Mouse (Mus musculus) kidney, postnatal 36 days (tissue): Measurements from ENCODE around the gene Gtf2h2.
A peak's percentile ranks its signal among the peaks of the same experiment; 100 is the strongest.
"Not testable (repeated sequence)": the region's sequence is repeated elsewhere in the genome, so short reads cannot be mapped to it uniquely, and the experiment has no call there.

Source experiments
- DNase-seq, 2 experiments: peaks; one replicate each; pipeline ENCODE4 v3.0.0; 2021 to 2022; ENCODE audit warnings: mixed read lengths in 2 of 2

The Gtf2h2 gene

GRCm38 (mm10) chr13:100492061-100492787 is at the start of gene Gtf2h2:
Gene Gtf2h2 (minus strand): TSS chr13:100492579.
- DNase-seq, result peak; percentile 73 to 91

DNA sequence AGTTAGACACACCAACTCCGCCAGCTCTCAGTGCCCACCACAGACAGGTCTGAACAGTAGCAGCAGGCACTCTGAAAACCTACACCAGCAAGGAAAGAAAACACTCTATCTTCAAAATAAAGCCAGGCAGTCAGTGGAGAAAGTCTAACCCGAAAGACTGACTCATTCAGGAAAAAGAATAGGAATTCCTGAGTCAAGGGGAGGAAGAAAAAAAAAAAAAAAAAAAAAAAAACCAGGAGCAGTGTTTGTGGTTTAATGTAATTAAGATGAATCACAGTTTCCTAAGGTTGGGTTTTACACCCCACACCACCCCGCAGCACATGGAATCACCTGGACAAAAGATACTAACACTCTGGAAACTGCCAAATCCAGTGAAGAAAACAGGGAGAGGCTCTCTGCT is 43.8 kb upstream of the Gtf2h2 start:
- no peak for DNase-seq

DNA sequence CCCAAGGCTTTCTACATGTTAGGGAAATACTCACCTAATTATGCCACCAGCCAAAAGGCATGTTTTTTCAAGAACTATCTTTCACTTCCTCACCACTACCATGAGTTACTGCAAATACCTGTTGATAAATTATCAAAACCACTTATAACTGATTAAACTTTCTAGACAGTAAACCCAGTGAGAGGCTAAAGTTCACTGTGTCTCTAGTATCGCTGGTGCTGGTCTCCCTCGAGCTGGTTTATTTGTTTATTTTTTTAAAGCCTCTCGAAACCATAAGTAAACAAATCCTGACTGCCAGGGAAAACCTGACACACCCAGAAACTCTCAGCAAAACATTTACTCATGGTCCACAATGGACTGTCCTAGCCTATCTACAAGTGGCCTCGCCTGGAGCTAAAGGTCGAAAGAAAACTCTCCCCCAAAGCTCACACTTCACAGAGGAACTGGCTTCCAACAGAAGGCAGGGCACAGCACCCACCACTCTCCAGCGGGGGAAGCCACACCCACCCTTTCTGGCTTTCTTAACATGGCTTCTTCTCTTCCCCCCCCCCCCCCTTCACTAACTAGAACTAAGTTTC is 40.5 kb upstream of the Gtf2h2 start:
- DNase-seq, result no peak

DNA sequence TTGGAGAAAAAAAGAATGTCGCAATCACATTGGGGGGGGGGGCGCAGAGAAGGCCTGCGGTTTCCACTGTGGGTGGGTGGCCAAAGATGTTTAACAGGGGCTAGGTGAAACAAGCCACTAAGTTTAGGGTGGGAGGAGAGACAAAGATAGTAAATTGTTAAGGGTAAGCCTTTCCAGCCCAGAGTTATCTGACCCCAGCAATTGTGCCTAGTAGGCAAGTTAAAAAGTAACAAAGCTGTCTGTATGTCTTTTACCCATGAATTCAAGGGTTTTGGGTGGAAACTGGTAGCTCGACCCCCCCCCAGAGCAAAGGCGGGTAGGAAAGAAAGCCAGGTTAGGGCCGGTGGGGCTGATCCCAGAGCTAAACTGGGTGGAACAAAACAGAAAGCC is 34.3 kb upstream of the Gtf2h2 start:
- no peak for DNase-seq

DNA sequence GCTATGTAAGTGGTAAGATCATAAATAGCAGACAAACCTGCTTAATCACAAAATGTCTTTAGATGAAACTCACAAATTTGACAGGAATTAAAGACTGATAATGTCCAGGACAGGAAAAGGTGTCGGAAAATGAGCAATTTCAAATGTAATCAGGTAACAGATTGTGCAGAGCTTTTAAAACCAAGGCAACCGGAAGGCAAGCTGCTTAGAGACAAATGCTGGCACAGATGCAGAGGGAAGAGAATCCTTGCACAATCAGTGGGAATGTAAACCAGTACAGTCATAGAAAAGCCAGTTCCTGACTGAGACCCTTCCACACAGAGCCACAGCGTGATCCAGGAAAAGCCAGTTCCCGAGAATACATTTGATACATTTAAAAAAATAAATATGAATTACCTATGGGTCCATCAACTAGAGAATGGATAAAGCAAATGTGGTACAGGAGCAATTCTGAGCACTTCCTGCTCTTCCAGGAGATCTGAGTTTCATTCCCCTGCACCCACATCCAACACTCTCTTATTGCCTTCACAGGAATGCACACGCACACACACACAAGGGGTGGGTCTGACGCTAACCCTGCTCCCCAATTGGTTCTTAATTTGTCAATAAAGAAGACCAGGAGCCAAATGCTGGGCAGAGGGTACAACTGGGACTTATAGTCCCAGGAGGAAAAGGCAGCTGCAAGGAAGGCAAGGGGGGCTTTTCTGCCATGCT is 33.7 kb upstream of the Gtf2h2 start:
- no peak for DNase-seq

DNA sequence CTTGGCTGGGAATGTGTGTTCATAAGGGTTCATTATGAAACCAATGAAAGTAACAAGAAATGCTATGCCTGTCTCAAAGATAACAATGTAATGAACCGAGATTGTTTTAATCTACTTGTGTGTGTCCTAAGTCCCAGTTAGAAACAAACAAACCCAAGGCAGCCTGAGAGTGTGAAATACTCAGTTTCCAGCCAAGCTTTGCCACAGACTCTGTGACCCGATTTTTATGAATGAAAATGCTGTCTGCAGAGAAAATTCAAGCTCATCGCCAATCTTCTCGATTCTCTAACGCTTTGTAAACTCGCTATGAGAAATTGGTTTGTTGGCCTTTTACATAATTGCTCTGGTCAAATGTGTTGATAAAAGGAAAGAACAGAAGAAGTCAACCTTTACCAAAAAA is 32.5 kb upstream of the Gtf2h2 start:
- DNase-seq, result no peak

GRCm38 (mm10) chr13:100523698-100524097 is 31.3 kb upstream of the Gtf2h2 start:
- no peak for DNase-seq

- DNase-seq, result no peak
These were observed 29.6 kb upstream of the Gtf2h2 start for GRCm38 (mm10) chr13:100521724-100522591.

DNA sequence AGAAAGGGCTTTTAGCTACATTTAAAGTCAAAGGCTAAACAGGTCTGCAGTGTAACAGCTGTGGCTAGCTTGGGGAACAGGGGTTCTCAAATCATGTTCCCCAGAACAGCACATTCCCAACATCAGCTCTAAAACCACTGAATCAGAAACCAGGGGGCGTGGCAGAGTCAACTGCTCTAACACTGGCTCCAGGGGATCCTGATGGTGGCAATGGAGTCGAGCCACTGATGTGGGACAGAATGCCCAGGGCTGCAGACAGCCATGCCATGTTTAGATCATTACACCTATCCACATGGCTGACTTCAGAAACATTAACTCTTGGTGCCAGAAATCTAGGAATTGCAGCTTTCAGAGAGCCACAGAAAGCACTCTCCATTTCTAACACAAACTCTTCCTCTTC is 26.8 kb upstream of the Gtf2h2 start:
- DNase-seq, result peak; percentile 62 to 66

DNA sequence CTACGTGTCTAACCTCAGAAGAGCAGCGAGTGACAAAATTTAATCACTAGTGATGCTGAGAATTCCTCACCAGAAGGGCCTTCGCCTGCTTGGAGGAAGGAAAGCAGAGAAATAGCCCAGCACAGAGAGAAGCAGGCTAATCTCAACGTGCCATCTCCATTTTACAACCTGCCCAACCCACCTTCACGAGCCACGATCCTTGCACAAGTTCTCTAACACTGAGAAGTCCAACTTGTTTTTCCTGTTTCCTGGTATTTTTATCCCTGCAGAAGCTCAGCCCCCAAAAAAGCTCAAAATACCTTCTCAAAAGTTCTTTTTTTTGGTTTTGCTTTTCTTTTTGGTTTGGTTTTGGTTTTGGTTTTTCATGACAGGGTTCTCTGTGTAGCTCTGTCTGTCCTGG is 25.8 kb upstream of the Gtf2h2 start:
- DNase-seq, result no peak

DNA sequence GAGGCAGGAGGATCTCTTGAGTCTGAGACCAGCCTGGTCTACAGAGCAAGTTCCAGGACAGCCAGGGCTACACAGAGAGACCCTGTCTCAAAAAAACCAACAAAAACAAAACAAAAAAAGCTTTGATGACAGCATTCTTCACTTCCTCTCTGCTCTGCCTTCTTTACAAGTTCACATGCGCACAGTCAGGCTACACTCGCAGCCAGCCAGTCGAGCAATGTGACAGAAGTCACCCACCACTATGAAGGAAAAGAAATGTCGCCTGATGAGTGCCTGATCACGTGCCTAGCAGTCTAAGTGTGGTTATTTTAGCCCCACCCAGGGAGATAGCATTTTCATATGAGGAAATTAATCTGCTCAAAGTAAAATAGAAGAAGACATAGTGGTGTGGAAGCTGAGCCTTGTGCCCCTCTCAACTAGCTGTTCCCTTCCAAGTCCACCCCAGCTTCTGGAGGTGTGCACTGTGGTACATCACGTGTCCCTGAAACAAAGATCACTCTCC is 25.3 kb upstream of the Gtf2h2 start:
- no peak for DNase-seq

DNA sequence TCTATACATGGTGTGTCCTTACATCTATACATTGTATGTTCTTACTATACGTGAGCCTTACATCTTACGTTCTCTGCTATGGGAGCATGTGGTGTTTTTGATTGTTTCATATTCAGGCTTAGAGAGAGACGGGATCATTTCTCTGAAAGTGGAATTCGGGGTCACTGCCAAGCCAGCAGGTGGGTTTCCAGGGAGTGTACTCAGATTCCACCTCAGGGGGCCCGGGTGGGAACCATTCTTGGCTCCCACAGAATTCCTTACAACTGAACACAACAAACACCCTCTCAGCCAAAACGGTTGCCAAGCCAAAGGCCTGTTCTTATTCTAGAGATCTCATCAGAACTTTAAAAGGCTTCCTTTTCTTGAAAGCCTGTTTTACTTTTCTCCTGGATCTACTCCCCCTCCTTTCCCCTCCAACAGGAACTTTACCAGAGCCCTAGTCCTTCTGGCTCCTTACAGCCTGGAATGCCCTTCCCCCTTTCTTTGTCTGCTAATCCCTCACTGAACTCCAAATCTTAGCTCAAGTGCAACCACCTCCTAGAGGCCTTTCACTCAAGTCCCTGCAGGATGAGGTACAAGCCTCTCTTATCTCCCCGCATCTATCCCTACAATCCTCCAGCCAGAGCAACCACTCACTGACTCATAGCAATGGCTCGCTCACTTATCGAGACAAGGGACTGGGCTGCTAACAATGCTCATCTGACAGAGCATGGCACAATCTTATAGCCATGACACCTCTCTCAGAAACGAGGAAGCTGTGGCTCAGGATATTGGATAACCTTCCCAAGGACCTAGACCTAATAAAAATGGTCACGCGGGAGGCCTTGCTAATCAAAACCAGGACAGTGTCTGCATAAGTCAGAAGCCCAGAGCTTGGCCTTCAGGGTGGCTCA is 24.1 kb upstream of the Gtf2h2 start:
- no peak for DNase-seq

DNA sequence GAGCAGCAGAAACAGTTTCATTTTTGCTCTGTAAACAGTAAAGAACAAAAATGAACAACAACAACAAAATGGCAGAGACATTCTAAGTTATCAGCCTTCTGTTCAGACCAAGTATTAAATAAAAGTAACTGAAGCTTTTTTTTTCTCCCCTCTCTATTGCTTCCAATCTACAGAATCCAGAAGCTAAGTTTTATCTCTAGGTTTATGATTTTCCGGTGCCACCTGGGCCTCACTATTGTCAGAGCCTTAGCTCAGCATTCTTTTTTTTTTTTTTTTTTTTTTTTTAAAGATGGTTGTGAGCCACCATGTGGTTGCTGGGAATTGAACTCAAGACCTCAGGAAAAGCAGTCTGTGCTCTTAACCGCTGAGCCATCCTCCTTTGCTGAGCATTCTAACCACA is 20.4 kb upstream of the Gtf2h2 start:
- DNase-seq, result no peak

GRCm38 (mm10) chr13:100511860-100512364 is 19.5 kb upstream of the Gtf2h2 start:
- DNase-seq, result no peak

DNA sequence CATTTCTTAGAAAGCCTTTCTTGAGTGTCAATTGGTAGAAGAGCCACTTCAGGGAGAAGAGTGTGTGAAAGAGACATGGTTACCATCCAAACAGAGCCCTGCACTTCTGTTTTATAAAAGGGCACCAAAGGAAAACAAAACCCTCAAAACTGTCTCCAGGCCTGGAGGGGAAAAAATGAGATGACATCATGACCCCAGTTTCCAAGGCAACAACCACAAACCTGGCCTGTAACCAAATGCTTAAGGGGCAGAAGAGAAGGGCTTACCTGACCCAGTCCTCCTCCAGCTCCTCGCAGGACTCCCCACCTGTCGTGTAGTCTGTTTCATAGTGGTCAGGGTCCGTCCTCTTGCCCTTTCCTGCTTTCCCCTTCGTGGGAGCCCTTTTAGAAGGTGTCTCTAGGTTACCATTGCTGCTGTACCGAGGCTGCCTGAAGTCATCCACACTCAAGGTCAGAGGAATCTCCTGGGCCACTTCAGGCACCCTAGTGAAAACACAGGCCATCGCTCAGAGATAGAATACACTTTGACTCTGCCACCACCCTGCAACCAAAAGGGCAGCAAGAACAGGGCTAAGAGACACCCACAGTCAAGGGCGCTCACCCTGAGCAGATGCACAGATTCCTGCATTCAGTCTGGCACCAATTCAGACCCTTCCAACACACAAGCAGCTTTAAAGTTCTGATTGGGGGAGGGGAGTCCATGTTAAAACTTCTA is 18.9 kb upstream of the Gtf2h2 start:
- DNase-seq, result no peak

GRCm38 (mm10) chr13:100499625-100500024 is 7.2 kb upstream of the Gtf2h2 start:
- not testable (repeated sequence) for DNase-seq

GRCm38 (mm10) chr13:100495337-100495736 is 3.0 kb upstream of the Gtf2h2 start:
- DNase-seq, result no peak

GRCm38 (mm10) chr13:100494370-100494769 is 2.0 kb upstream of the Gtf2h2 start:
- DNase-seq, result peak in 1 of 2 experiments; percentile 25

DNA sequence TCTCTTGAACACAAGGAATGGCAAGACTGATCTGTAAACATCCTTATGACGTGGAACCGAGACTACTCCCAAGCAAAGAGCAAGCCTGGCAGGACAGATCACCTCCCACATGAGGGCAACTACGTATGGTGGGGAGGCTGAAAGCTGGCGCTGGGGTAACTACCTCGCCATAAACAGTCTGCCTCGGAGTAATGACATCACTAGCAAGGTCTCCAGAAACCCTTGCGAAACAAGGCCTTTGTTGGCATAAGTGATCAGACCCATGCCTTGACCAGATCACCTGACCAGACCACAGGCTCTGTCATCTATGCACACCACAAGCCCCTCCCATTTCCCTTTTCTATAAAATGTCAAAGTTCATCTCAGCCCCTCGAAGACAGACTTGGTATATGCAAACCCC is 934 bp upstream of the Gtf2h2 start:
- no peak for DNase-seq

DNA sequence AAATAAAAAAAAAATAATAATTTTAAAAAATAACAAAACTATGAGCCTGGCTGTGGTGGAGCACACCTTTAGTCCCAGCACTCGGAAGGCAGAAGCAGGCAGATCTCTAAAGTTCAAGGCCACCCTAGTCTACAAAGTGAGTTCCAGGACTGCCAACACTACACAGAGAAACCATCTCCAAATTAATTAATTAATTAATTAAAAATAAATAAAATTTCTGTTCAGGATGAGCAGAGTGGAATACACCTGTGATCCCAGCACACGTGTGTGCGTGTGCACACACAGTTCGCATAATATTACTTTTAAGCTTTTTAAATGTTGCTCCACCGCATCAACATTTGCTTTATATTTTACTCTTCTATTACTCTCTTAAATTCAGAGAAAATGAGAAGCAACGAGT is 756 bp downstream of the Gtf2h2 start:
- DNase-seq, result no peak

GRCm38 (mm10) chr13:100490424-100490823 is 2.0 kb downstream of the Gtf2h2 start:
- no peak for DNase-seq
